Mouse (Mus musculus) stomach, embryonic 16.5 days (tissue): ENCODE measurements at regions not wholly inside any gene's neighbourhood (a gene's known extent, or its start where the extent isn't known, plus 50 kb on each side); places are given as distances from the start of the nearest gene placed in this dataset.

Source experiments
- ATAC-seq: fragments of 200-750 bp; cut with Nextera tagmentation; 2 replicates; pipeline ENCODE4 v1.8.0; 2017; ENCODE audit warnings: moderate number of reproducible peaks, moderate TSS enrichment; ENCODE audit not compliant: insufficient read depth, low FRiP score
- H3K27ac ChIP-seq: fragments of 300-500 bp; sonication (generic); 2 replicates; pipeline ENCODE4 v1.5.1; 2014; ENCODE audit warnings: low read length
- H3K27me3 ChIP-seq: fragments of 300-500 bp; sonication (generic); 2 replicates; pipeline ENCODE4 v1.6.1; 2014; ENCODE audit warnings: low read length, control low read depth, mixed read lengths; ENCODE audit not compliant: control insufficient read depth, insufficient read depth
- H3K36me3 ChIP-seq: fragments of 300-500 bp; sonication (generic); 2 replicates; pipeline ENCODE4 v1.6.1; 2014; ENCODE audit warnings: low read length; ENCODE audit not compliant: control insufficient read depth, insufficient read depth
- H3K4me1 ChIP-seq: fragments of 300-500 bp; sonication (generic); 2 replicates; pipeline ENCODE4 v1.6.1; 2014; ENCODE audit warnings: low read length, control low read depth, mixed read lengths; ENCODE audit not compliant: control insufficient read depth, insufficient read depth
- H3K4me2 ChIP-seq: fragments of 300-500 bp; sonication (generic); 2 replicates; pipeline ENCODE4 v1.6.1; 2014; ENCODE audit warnings: low read depth, low read length, mixed read lengths
- H3K4me3 ChIP-seq: fragments of 300-500 bp; sonication (generic); replicated peaks from 2 replicates; pipeline ENCODE4 v1.5.1; 2014; ENCODE audit warnings: mild to moderate bottlenecking, low read length
- H3K9ac ChIP-seq: fragments of 300-500 bp; sonication (generic); 2 replicates; pipeline ENCODE4 v1.6.1; 2014; ENCODE audit warnings: low read length
- H3K9me3 ChIP-seq: fragments of 300-500 bp; sonication (generic); replicated peaks from 2 replicates; pipeline ENCODE4 v1.6.1; 2016; ENCODE audit warnings: low read length, control low read depth; ENCODE audit not compliant: control insufficient read depth
- WGBS: fragments of 180-500 bp; shearing (Covaris S2); extraction: QIAGEN DNeasy Blood & Tissue Kit; methylation state at CpG from one replicate; pipeline ENCODE4 v1.1.7; 2014; 5-methylcytosine and 5-hydroxymethylcytosine counted together

- no peaks in the 10 kb centered on the region; the same call in 1 of the 2 replicates for H3K9me3 ChIP-seq
- H3K27ac ChIP-seq = no peak overlapping the region
- WGBS = 67% methylated on average over 1 of the region's 1 CpGs
- no peaks in the 10 kb centered on the region for H3K4me1 ChIP-seq
- H3K27me3 ChIP-seq = no peaks in the 10 kb centered on the region
- no peaks in the 10 kb centered on the region for H3K36me3 ChIP-seq
- ATAC-seq = no peak
- no peak overlapping the region for H3K9ac ChIP-seq
- no peak overlapping the region for H3K4me3 ChIP-seq
- H3K4me2 ChIP-seq = no peak overlapping the region
These were observed 137.8 kb downstream of the Unc5cl start for GRCm38 (mm10) chr17:48592457-48592856.

GRCm38 (mm10) chr17:48595418-48595963 is 140.8 kb downstream of the Unc5cl start:
- Histone ChIP-seq H3K4me2 (no peak overlapping the region), H3K36me3 (no peaks in the 10 kb centered on the region), H3K4me1 (no peaks in the 10 kb centered on the region), H3K27ac (no peak overlapping the region), H3K9me3 (no peaks in the 10 kb centered on the region; the same call in 1 of the 2 replicates), H3K4me3 (no peak overlapping the region), H3K27me3 (no peaks in the 10 kb centered on the region), H3K9ac (no peak overlapping the region)
- no peak for ATAC-seq
- 70% methylated on average over 10 of the region's 10 CpGs for WGBS

GRCm38 (mm10) chr17:48596406-48596805 is 141.7 kb downstream of the Unc5cl start:
- Histone ChIP-seq H3K9ac (no peak overlapping the region), H3K27ac (no peak overlapping the region), H3K4me1 (no peaks in the 10 kb centered on the region), H3K4me2 (no peak overlapping the region), H3K27me3 (no peaks in the 10 kb centered on the region), H3K36me3 (no peaks in the 10 kb centered on the region), H3K4me3 (no peak overlapping the region), H3K9me3 (no peaks in the 10 kb centered on the region; the same call in 1 of the 2 replicates)
- ATAC-seq = no peak
- WGBS = 81% methylated on average over 3 of the region's 3 CpGs

GRCm38 (mm10) chr17:48597301-48597700 is 142.6 kb downstream of the Unc5cl start:
- Histone ChIP-seq H3K27ac (no peak overlapping the region), H3K4me3 (no peak overlapping the region), H3K4me1 (no peaks in the 10 kb centered on the region), H3K9ac (no peak overlapping the region), H3K36me3 (no peaks in the 10 kb centered on the region), H3K27me3 (no peaks in the 10 kb centered on the region), H3K4me2 (no peak overlapping the region), H3K9me3 (no peaks in the 10 kb centered on the region; the same call in 1 of the 2 replicates)
- WGBS = 91% methylated on average over 1 of the region's 1 CpGs
- no peak for ATAC-seq

GRCm38 (mm10) chr17:48598471-48599141 is 143.9 kb downstream of the Unc5cl start:
- H3K27me3 ChIP-seq = no peaks in the 10 kb centered on the region
- no peaks in the 10 kb centered on the region; the same call in 1 of the 2 replicates for H3K9me3 ChIP-seq
- H3K4me3 ChIP-seq = no peak overlapping the region
- H3K27ac ChIP-seq = no peak overlapping the region
- no peaks in the 10 kb centered on the region for H3K36me3 ChIP-seq
- H3K9ac ChIP-seq = no peak overlapping the region
- no peak for ATAC-seq
- H3K4me2 ChIP-seq = no peak overlapping the region
- no peaks in the 10 kb centered on the region for H3K4me1 ChIP-seq
- WGBS = 77% methylated on average over 16 of the region's 16 CpGs

- ATAC-seq = no peak
- Histone ChIP-seq H3K4me1 (no peaks in the 10 kb centered on the region), H3K4me2 (no peak overlapping the region), H3K4me3 (no peak overlapping the region), H3K36me3 (no peaks in the 10 kb centered on the region), H3K27ac (no peak overlapping the region), H3K9me3 (no peaks in the 10 kb centered on the region; the same call in 1 of the 2 replicates), H3K27me3 (no peaks in the 10 kb centered on the region), H3K9ac (no peak overlapping the region)
- 64% methylated on average over 6 of the region's 6 CpGs for WGBS
These were observed 145.5 kb downstream of the Unc5cl start for GRCm38 (mm10) chr17:48600176-48600575.

- 3% methylated on average over 6 of the region's 6 CpGs for WGBS
- no peak; the same call in 1 of the 2 replicates for ATAC-seq
- Histone ChIP-seq H3K36me3 (no peaks in the 10 kb centered on the region), H3K4me2 (no peak overlapping the region), H3K9ac (no peak overlapping the region), H3K27ac (no peak overlapping the region), H3K4me1 (no peaks in the 10 kb centered on the region), H3K4me3 (no peak overlapping the region), H3K9me3 (no peaks in the 10 kb centered on the region), H3K27me3 (no peaks in the 10 kb centered on the region)
These were observed 147.9 kb downstream of the Unc5cl start for GRCm38 (mm10) chr17:48602554-48602953.

GRCm38 (mm10) chr17:48606767-48607166 is 152.1 kb downstream of the Unc5cl start:
- 81% methylated on average over 4 of the region's 4 CpGs for WGBS
- no peak overlapping the region for H3K27ac ChIP-seq
- H3K9me3 ChIP-seq = no peaks in the 10 kb centered on the region
- no peak overlapping the region for H3K9ac ChIP-seq
- no peaks in the 10 kb centered on the region for H3K36me3 ChIP-seq
- H3K4me3 ChIP-seq = no peak overlapping the region
- H3K4me2 ChIP-seq = no peak overlapping the region
- H3K27me3 ChIP-seq = no peaks in the 10 kb centered on the region
- no peaks in the 10 kb centered on the region for H3K4me1 ChIP-seq
- ATAC-seq = no peak

GRCm38 (mm10) chr17:48608315-48608714 is 153.6 kb downstream of the Unc5cl start:
- WGBS = 78% methylated on average over 3 of the region's 3 CpGs
- Histone ChIP-seq H3K9me3 (no peaks in the 10 kb centered on the region), H3K27me3 (no peaks in the 10 kb centered on the region), H3K4me2 (no peak overlapping the region), H3K36me3 (no peaks in the 10 kb centered on the region), H3K4me1 (no peaks in the 10 kb centered on the region), H3K27ac (no peak overlapping the region), H3K9ac (no peak overlapping the region), H3K4me3 (no peak overlapping the region)
- no peak for ATAC-seq
